Mouse (Mus musculus) G1E-ER4 (cell line): ENCODE measurements around the gene Dgkg. TPM values are rescaled to one million over a fixed set of nuclear protein-coding genes. Genes with fewer than 3 reads are reported as not detected.

Experiments used
- GATA1 ChIP-seq: IDR thresholded peaks from one replicate; pipeline ENCODE4 v1.8.0; 2012; ENCODE audit warnings: low read length, inconsistent platforms
- polyA plus RNA-seq: library from polyadenylated mRNA; stranded (reverse); fragments of >175 nt; gene quantifications from 2 replicates; pipeline ENCODE4 v1.2.3, GENCODE M21; 2012

The Dgkg gene
- polyA plus RNA-seq, 1 experiment: not detected

DNA sequence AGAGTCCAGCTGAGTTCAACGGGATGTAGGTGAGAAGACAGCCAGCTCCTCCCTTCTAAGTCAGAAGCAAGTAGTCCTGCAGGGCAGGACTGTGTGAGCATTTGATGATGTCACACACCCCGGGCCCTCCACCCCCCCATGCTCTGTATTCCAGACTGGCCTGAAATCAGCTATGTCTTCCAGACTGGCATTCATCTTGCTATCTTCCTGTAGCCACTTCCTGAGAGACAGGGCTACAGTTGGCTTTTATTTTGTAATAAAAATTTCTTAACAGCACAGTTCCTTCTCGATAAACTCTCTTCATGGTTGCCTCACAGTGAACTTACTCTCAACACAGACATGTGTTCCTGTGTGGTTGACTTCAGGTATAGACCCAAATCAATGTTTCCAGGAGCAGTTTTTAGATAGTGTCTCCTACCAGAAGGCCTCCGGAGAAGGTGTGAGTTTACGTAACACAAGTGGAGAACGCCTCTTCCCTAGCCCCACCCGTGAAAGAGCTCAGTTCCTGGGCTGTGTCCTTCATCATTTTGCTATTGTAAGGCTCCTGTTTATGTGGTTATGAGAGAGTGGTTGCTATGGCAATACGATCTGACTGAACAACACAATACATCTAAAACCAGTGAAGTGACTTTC lies 38.5 kb downstream of the Dgkg start:
- no peak for TF ChIP-seq GATA1

DNA sequence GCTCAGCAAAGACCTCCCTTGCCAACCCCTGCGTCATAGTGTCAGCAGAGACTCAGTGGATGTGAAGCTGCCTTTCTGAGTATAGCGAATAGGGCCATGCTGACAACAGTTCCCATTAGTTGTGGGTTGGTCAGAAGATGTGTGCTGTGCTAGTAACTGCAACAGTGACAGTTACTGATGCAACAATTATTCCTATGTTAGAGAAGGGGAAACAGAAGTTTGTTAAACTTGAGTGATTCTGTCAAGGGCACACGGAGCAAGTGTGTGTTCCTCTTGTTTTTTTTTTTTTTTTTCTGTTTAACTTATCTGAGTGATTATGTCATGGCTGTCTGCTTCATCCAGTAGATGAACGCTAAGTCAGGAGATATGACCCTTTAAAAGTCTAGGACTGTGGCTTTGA lies 41.2 kb downstream of the Dgkg start:
- TF ChIP-seq GATA1: no peak

DNA sequence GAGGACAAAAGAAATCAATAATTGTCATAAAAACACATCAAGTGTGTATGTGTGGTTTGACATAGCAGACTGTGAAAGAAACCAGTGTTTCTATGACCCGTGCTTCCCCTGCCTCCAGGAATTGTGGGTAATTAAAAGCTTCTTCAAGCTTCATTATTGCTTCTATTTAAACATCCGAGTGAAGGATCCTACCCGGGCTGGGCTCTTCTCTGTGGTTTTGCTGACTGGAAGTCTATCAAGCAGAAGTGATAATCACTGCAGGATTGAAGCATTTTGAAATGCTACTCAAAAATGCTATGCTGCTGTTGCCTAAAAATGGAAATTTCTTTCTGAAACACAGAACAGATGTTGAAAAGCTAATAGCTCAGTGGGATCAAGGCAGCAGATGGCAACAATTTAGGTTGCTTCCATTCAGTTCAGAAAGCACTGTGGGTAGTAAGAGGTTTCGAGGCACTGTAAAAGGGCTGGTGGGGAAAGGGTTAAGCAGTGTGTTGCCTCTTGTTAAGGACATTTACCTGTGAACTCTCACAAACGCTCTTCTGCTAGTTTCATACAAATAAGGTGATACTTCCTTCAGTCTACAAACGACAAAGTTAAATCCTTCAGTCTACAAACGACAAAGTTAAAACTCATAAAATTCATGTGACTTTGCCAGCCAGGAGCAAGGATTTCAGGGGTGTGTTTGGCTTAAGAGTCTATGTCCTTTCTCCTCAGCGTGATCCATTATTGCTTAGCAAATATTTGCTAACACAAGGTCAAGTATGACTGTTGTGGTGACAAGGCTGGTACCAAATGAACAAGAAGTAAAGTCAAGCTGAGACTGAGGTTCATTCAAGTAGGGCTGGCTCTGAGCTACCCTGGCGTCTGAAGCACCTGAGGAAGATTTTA lies 43.6 kb downstream of the Dgkg start:
- no peak for TF ChIP-seq GATA1

DNA sequence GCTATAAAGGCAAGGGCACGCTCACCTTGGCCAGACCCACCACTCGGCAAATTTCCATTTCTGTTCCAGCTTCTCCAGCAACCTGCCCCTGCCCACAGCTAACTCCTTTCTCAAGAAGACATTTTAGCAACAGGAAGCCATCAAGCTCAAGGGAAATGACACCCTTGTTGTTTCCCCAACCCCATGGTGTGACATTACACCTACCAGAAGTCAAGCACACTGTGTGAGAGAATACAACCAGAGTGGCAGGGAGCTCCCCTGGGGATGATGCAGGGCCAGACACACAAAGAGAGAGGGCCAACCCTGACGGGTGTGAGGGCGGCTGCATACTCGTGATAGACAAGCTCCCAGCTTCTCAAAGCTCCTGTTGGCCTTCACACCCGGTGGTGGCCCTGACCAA lies 49.0 kb downstream of the Dgkg start:
- no peak for TF ChIP-seq GATA1

DNA sequence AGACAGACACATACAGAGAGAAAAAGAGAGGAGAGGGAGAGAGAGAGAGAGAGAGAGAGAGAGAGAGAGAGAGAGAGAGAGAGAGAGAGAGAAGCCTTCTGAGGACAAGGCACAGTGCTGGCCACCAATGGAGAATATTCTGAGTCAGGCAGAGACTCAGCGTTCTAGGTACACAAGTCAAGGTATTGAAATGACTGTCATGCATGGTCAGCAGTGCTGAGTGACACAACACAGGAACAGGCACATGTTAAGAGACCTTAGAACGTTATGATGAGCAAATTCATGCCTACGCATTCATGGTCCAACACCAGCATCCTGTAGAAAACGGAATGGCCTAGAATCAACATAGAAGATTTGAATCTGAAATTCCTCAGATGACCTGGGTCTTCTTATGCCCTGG lies 50.0 kb downstream of the Dgkg start:
- no peak for TF ChIP-seq GATA1

DNA sequence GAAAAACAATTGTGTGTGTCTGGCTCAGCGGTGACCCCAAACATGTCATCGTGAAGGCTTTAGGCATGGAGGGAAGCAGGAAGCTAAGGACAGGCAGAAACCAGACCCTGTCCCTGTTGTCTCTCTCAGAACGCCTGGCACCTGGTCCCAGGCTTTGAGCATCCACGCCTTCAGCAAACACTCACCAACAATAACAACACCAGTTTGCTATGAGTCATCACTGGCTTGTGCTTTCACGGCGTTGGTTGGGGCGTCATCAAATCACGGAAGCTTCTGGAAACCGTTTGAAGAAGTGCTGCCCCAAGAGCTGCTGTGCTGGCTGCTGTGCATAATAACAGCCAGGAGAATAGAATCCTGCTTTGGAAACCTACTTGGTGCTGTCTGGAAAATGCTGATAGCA lies 54.6 kb downstream of the Dgkg start:
- TF ChIP-seq GATA1: no peak

DNA sequence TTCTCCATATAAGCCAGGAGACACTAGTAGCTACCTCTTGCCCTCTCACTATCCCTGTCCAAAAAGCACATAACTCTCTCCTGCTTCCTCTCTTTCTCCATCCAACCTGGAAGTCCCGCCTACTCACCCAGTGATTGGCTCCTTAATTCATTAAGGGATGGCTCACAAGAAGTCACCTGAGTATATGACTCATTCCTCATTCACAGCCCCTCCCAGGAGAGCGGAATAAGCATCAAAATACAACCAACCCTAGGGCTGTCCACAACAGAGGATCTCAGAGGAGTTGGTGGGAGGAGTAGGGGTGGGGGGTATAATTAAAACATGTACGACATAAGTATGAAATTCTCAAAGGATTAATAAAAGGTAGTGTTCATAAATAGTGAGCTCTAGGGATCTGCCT lies 55.3 kb downstream of the Dgkg start:
- TF ChIP-seq GATA1: no peak

DNA sequence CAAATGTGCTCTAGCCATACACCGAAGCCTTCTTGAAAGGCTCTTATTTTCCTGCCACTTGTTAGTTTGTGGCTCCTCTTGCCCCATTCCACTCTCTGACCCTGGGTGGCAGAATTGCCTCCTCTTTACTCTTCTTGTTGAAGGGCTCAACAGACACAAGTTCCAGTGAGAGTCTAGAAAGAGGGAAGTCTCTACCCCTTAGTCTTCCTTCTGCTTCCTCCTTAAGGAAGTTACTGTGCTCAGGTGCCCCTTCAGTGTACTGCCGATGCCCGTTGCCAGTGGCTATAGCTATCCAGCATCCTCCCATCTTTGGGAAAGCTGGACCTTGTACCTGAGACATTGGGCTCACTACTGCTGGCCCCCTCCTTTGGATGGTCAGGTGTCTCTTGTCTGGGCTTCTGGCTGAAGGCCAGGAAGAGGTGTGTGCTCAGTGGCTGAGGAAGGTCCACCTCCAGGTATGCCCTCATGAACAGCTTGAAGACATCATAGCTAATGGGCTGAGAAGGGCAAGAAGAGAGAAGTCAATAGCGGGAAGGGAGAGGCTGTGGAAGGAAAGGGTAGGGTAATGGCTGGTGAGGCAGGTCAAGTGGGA lies 56.8 kb downstream of the Dgkg start:
- TF ChIP-seq GATA1: no peak

DNA sequence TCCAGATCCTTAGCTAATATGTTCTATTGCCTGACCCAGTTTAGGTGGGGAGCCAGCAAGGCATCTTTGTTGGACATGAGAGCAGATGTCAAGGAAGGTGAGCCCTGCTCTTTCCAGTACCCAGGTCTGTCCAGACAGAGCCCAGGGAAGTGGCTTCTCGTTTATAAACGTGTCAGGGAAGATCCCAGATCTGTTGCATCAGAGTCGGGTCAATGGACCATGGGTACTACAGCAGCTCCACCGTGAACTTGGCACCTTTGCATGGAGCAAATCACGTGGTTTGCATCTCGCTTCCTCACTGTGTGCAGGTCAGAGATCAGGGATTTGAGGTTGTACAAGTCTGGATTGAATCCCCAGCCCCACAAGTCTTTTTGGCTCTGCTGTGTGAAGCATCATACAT lies 58.3 kb downstream of the Dgkg start:
- TF ChIP-seq GATA1: no peak

DNA sequence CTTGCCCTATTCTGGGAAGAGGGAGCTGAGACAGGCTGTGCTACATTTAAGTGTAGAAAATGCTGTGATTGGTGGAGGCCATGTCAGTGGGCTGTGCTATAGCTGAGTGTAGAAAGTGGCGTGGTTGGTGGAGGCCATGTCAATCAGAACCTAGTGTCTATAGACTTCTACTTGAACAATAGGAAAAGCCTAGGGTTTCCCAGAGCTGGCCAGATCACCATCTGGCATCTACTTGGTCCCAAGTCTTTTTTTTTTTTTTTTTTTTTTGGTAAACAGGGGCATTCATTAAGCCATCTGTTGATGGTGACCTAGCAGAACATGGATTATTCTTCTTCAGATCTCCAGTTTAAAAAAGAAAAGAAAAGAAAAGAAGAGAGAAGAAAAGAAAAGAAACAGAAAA lies 60.6 kb downstream of the Dgkg start:
- TF ChIP-seq GATA1: no peak

DNA sequence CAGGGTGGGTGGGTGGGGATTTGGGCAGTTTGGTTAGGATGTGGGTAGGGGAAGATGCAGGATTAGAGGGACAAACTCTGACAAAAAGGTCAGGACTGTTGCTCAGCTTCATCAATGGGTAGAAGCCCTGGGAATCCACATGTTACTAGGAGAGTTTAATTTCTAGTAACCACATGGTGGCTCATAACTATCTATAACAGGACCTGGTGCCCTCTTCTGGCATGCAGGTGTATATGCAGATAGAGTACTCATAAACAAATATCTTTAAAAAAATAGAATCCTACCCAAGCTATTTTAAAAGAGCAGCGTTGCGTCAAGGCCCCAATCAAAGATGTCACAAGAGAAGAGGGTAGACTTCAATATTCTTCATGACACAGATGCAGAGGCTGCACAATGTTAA lies 63.1 kb downstream of the Dgkg start:
- TF ChIP-seq GATA1: no peak

DNA sequence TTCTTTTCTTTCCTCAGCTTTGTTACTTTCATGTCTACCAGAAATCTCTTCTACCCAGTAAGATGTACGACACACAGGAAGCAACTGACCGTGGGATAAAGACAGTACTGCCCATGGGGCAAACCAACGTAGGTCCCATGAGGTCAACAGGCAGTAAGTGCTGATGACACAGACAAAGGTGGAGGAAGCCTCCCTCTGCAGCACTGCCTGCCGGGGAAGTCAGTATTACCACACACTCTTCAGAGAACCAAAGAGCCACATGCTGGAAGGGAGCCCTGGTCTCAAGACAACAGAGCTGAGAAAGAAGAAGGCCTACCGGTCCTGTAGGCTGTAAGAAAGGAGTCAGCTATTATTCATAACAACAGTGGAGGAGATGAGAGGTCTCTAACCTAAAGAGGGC lies 67.4 kb downstream of the Dgkg start:
- no peak for TF ChIP-seq GATA1

DNA sequence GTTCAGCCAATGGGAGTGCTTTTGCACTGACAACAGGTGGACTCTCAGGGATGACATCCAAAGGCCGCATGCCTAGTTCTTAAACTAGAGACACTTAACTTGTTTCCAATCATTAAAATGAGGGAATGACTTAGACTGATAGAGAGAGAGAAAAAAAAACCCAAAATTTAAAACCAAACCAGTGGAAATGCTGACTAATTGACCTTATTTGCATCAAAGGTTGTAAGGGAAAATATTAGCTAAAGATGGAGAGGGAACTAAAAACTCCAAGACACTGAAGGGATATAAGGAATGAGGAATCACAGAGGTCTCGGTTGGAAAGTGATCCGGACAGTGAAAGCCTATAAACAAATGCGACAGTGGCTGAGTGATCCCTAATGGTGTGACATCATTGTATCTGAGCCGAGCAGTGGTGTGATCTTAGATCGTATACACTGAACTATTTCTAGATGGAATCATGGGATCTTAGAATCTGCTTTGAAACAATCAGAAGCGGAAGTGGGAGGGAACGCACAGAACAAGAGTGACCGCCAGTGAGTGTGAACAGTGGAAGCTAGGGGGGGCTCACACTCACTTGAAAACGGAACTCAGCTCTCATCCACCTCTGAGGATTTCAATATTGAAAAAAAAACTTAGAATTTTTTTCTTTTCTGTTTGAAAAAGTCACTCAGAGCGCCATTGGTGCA lies 70.7 kb downstream of the Dgkg start:
- no peak for TF ChIP-seq GATA1

DNA sequence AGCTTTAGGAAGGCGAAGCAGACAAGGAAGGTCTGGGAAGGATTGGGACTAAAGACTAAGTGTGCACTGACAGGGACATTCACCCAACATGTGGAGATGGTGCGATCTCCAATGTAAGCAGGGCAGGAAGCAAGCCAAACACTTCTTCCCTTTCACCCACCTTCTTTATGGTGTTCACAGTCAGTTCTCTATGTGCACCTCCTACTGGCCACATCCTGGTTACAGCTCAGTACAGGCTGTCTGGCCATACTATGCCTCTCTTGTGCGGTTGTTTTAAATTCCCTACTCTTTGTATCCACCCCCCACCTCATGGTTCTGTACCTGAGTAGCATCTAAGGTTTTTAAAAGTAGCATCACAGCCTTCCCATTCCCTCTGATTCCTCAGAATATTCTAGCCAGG lies 71.5 kb downstream of the Dgkg start:
- no peak for TF ChIP-seq GATA1

DNA sequence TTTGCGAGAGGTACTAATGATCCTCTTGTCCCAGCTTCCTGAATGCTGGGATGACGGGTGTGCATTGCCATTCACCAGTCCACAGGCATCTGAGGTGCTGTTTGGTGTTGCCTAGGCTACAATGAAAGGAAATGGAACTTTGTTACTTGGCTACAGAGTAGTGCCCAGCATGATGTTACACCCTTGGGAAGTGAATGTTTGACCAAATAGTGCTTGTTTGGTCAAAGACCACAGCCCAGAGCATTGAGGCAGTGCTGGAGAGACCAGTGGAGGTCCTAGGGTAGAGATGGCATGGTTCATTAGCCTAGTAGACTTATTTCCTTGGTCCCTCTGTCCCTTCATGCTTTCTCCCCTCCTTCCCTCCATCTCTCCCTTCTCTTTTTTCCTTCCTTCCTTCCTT lies 73.6 kb downstream of the Dgkg start:
- TF ChIP-seq GATA1: no peak
